Mouse (Mus musculus) thymus, adult 2 months (tissue): ENCODE data around the gene Gm12790. TPM values are rescaled to one million over a fixed set of nuclear protein-coding genes. Genes with fewer than 3 reads are reported as not detected.
"Not testable (repeated sequence)": the region's sequence is repeated elsewhere in the genome, so short reads cannot be mapped to it uniquely, and the experiment has no call there.

Source experiments
- DNase-seq: peaks from one replicate; pipeline ENCODE4 v3.0.0; 2021
- H3K27ac ChIP-seq: fragments of 200-500 bp; 2 replicates; pipeline ENCODE4 v1.5.1; 2012; ENCODE audit warnings: low read length, control low read depth; ENCODE audit not compliant: control insufficient read depth, insufficient read depth
- H3K27me3 ChIP-seq: fragments of 200-500 bp; 2 replicates; pipeline ENCODE4 v1.6.1; 2012; ENCODE audit warnings: mild to moderate bottlenecking, low read length, moderate library complexity, mixed read lengths; ENCODE audit not compliant: control insufficient read depth, insufficient read depth
- H3K36me3 ChIP-seq: fragments of 200-500 bp; 2 replicates; pipeline ENCODE4 v1.6.1; 2012; ENCODE audit warnings: mild to moderate bottlenecking, low read length, moderate library complexity; ENCODE audit not compliant: control insufficient read depth, insufficient read depth
- H3K4me1 ChIP-seq: fragments of 200-500 bp; replicated peaks from 2 replicates; pipeline ENCODE4 v1.6.1; 2012; ENCODE audit warnings: low read length; ENCODE audit not compliant: control insufficient read depth, insufficient read depth
- H3K4me3 ChIP-seq: fragments of 200-500 bp; 2 replicates; pipeline ENCODE4 v1.5.1; 2012; ENCODE audit warnings: mild to moderate bottlenecking, low read length, control low read depth, moderate library complexity; ENCODE audit not compliant: control insufficient read depth, insufficient read depth
- CTCF ChIP-seq: fragments of 200-500 bp; IDR thresholded peaks from 2 replicates; pipeline ENCODE4 v1.5.1; 2012; ENCODE audit warnings: mild to moderate bottlenecking, control low read depth, low read length, moderate library complexity, borderline replicate concordance; ENCODE audit not compliant: control insufficient read depth, poor library complexity, insufficient read depth; ENCODE audit errors: extremely low read depth
- POLR2A ChIP-seq: fragments of 200-500 bp; IDR thresholded peaks from 2 replicates; pipeline ENCODE4 v1.6.1; 2012; ENCODE audit warnings: mild to moderate bottlenecking, low read length, control low read depth, moderate library complexity; ENCODE audit not compliant: control insufficient read depth, poor library complexity, insufficient read depth; ENCODE audit errors: extremely low read depth
- WGBS: fragments of 180-500 bp; shearing (Covaris S2); methylation state at CpG from one replicate; pipeline ENCODE4 v1.1.7; 2018; 5-methylcytosine and 5-hydroxymethylcytosine counted together
- polyA plus RNA-seq: library from polyadenylated mRNA; depleted of rRNA; stranded (reverse); fragments of >200 nt; gene quantifications from 2 replicates; pipeline ENCODE4 v1.2.3, GENCODE M21; 2012; rRNA removed

Gene Gm12790
- not detected in 2 replicates for polyA plus RNA-seq

DNA sequence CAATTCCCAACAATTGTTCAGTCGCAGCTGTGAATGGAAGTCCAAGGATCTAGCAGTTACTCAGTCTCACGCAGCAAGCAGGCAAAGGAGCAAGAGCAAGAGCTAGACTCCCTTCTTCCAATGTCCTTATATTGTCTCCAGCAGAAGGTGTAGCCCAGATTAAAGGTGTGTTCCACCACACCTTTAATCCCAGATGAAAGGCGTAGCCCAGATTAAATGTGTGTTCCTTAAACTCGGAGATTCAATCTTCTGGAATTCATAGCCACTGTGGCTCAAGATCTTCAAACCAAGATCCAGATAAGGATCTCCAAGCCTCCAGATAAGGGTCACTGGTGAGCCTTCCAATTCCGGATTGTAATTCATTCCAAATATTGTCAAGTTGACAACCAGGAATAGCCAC lies at the start of gene Gm12790:
Gene Gm12790 (minus strand): TSS at position 101 of the 400 bp plus-strand sequence.
- H3K27me3 ChIP-seq, H3K4me3 ChIP-seq, H3K27ac ChIP-seq, H3K36me3 ChIP-seq, DNase-seq, H3K4me1 ChIP-seq: not testable (repeated sequence)
- WGBS: 93% methylated on average over 1 of the region's 5 CpGs

DNA sequence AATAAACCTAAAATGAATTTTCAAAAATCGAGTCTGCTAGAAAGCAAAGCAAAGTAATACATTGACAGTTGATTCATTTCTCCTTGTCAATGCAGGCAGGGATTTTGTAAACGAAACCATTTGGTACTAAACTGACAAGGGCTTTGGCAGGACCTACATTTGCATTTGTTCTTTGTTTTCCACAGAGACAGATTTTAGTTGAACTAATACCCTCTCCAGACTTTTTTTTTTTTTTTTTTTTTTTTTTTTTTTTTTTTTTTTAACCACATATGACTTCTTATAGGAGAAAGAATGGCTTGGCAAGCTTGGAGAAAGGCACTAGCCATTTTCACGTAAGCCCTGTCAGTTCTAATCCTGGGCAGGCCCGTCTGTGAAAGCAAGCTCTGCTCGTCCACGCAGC lies 45.8 kb upstream of the Gm12790 start:
- no peak for TF ChIP-seq POLR2A
- no peak for TF ChIP-seq CTCF
- no peaks in the 10 kb centered on the region for H3K4me1 ChIP-seq
- 92% methylated on average over 6 of the region's 6 CpGs for WGBS

DNA sequence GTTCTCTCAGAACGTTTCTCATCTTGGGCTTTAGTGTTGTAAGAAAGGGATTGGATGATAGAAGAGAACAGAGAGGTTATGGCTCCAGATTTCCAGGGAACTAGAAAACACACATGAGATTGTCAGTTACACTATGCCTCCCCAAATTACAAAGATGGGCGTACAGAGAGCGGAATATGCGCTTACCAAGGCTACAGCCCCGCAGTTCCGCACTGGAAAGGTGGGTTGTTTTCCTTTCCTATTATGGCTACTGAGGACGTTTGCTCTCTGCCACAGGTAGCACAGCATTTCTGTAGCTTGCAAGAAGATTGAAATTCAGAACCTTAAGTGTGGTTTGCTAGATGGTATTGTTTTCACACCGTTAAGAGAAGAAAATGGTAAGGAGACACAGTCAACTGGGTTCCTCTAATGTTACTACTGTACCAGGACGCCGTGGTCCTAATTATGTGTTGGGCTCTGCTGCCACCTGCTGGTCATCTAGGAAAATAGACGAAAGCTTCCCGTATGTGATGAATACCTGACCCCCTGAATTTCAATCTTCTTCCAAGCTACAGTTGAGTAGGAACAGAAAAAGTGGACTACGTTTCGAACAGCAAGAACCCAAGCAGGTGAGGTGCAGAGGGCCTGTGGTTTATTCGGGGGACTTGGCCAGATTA lies 17.5 kb upstream of the Gm12790 start:
- no peaks in the 10 kb centered on the region for H3K4me1 ChIP-seq
- H3K27ac ChIP-seq: no peak overlapping the region
- no peak overlapping the region for H3K4me3 ChIP-seq
- H3K27me3 ChIP-seq: no peaks in the 10 kb centered on the region
- TF ChIP-seq CTCF (no peak), POLR2A (no peak)
- 38% methylated on average over 15 of the region's 15 CpGs for WGBS
- DNase-seq: peak; percentile 31
- no peaks in the 10 kb centered on the region for H3K36me3 ChIP-seq

More for the DNA sequence above, 45.8 kb upstream of the Gm12790 start:
- Histone ChIP-seq H3K36me3 (no peaks in the 10 kb centered on the region), H3K27ac (no peak overlapping the region), H3K4me3 (no peak overlapping the region), H3K27me3 (no peaks in the 10 kb centered on the region)
- DNase-seq: no peak

DNA sequence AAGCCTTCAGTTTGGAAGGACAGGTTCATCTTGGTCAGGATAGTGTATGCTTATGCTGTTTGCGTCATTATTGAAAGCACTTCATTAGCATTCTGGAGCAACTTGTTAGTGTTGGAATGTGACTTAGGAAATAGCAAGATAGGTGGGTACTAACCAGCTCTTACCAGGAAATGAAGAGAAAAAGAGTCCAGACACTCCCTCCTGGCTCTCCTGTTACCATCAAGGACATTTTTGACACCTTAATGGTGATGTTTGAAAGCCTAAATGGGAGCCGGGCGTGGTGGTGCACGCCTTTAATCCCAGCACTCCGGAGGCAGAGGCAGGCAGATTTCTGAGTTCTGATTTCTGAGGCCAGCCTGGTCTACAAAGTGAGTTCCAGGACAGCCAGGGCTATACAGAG lies 16.6 kb upstream of the Gm12790 start:
- H3K36me3 ChIP-seq: no peaks in the 10 kb centered on the region
- no peaks in the 10 kb centered on the region for H3K4me1 ChIP-seq
- DNase-seq: no peak
- TF ChIP-seq CTCF (no peak), POLR2A (no peak)
- 87% methylated on average over 5 of the region's 5 CpGs for WGBS
- no peaks in the 10 kb centered on the region for H3K27me3 ChIP-seq
- H3K27ac ChIP-seq: no peak overlapping the region
- H3K4me3 ChIP-seq: no peak overlapping the region

DNA sequence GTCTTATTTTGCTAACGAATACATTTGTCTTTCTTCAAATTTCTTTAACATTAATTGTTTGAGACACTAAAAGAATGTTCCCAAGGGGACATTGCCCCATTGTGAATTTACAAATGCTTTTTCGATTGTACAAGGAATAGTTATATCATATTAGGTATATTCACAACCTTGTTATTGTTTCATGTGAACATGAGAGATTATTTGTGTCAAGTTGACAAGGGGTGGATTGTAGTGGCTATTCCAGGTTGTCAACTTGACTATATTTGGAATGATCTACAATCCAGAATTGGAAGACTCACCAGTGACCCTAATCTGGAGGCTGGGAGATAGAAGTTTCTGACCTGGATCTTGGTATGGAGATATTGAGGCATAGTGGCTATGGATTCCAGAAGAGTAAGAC lies 5.5 kb upstream of the Gm12790 start, which contains the start of gene Gm12789:
Gene Gm12789 (plus strand): TSS at position 301 of the 400 bp plus-strand sequence.
- not testable (repeated sequence) for H3K36me3 ChIP-seq, DNase-seq, H3K4me1 ChIP-seq, H3K27me3 ChIP-seq, H3K4me3 ChIP-seq, H3K27ac ChIP-seq
- WGBS: 92% methylated on average over 2 of the region's 2 CpGs

DNA sequence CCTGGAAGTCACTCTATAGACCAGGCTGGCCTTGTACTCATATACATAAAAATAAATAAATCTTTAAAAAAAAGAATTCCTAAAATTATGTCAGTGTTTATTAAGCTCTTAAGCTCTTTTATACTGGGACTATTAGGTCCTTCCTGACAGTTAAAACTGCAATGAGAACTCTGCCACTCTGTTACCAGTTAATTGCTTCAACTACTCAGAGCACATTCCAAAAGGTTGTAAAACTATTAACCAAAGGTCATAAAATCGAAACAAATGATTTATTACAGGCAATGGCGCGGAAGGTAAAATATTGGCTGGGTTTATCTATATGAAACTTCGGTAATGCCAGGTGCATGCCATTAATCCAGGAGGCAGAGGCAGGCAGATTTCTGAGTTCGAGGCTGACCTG lies 4.8 kb upstream of the Gm12790 start:
- 82% methylated on average over 5 of the region's 5 CpGs for WGBS
- TF ChIP-seq POLR2A (no peak), CTCF (no peak)
- Histone ChIP-seq H3K27ac (no peak overlapping the region), H3K36me3 (no peaks in the 10 kb centered on the region), H3K27me3 (no peaks in the 10 kb centered on the region), H3K4me1 (no peaks in the 10 kb centered on the region), H3K4me3 (no peak overlapping the region)
- no peak for DNase-seq

DNA sequence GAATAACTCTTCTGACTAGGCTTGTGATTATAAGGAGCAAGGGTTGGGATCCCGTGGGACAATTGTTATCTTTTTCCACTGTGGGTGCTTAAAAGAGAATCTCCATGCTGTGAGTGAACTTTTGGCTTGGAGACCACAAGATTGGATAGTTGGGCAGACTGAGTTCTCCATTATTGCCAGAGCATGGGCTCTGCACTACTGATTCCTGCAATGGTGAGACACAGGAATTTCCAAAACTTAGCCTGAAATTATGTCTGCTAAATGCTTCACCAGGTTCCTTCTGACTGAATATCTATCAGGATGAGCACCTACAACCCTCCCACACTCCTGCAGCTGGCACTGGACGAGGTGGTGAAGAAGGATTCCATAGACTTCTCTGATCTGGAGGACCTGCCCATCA lies 40.7 kb downstream of the Gm12790 start, which contains the start of gene Gm12794:
Gene Gm12794 (plus strand): TSS at position 301 of the 400 bp plus-strand sequence.
- H3K4me3 ChIP-seq, DNase-seq, H3K36me3 ChIP-seq, H3K4me1 ChIP-seq, H3K27me3 ChIP-seq, H3K27ac ChIP-seq: not testable (repeated sequence)
- 76% methylated on average over 2 of the region's 2 CpGs for WGBS

Other genes starting within 250 kb of the Gm12790 start
- not detected in 2 replicates for gene B020004J07Rik, start 137.0 kb downstream of the Gm12790 start, polyA plus RNA-seq
- not detected in 2 replicates for gene C130073F10Rik, start 87.3 kb downstream of the Gm12790 start, polyA plus RNA-seq
- gene Gm12800, start 71.9 kb downstream of the Gm12790 start, polyA plus RNA-seq: not detected in 2 replicates
- gene Gm12794, start 40.6 kb downstream of the Gm12790 start, polyA plus RNA-seq: not detected in 2 replicates
- not detected in 2 replicates for gene Gm12789, start 5.6 kb upstream of the Gm12790 start, polyA plus RNA-seq
- gene Pde4b, start 106.5 kb upstream of the Gm12790 start, polyA plus RNA-seq: 20.5 and 21.1 TPM in 2 replicates